Mouse (Mus musculus): ENCODE results near the gene Srgap1.
"Not testable (repeated sequence)": the region's sequence is repeated elsewhere in the genome, so short reads cannot be mapped to it uniquely, and the experiment has no call there.

Srgap1 gene

GRCm38 (mm10) chr10:121820846-121821245 is 226.3 kb downstream of the Srgap1 start:
- DNase-seq (ENCODE audit: low spot score): no peak

- DNase-seq (ENCODE audit: low spot score): no peak
Observed at GRCm38 (mm10) chr10:121817983-121818382, 229.1 kb downstream of the Srgap1 start.

GRCm38 (mm10) chr10:121807771-121808170 is 239.3 kb downstream of the Srgap1 start:
- DNase-seq (ENCODE audit: low spot score): no peak

DNA sequence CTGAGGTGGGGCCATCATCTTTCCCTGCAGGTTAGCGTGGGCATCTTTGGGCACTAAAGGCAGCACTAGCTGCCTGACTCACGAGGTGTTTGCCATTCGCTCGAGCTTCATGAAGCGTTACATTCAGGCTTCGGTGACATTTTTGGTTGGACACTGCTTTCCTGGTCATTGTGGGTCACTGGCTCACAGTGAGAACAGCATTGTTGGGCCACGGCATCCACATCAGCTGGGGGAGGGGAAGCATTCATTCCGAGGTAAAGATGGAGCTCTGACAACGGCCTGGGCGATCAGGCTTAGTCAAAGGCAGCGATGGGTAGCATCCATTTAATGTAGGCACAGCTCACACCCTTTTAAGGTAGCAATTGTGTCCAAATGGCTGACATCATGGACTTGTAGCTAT is 240.3 kb downstream of the Srgap1 start:
- no peak for DNase-seq (ENCODE audit: low spot score)

GRCm38 (mm10) chr10:121805933-121806341 is 241.2 kb downstream of the Srgap1 start:
- DNase-seq (ENCODE audit: low spot score): no peak

DNA sequence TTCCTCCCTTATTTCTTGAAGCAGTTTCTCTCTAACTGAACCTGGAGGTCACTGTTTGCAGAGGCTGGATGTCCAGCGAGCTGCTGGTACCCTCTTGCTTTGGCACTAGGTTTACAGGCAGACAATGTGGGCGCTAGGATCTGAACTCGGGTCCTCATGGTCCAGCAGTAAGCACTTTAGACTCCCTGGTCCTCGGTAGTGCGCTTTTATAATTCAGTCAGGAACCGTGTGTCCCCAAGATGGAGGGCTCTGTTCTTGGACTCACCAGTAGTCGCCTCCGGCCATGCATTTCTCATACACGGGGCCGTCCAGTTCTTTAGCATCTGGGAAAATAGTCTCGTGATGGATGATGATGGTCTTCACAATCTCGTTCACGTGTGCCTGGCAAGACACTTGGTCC is 242.6 kb downstream of the Srgap1 start:
- DNase-seq (ENCODE audit: low spot score): no peak

DNA sequence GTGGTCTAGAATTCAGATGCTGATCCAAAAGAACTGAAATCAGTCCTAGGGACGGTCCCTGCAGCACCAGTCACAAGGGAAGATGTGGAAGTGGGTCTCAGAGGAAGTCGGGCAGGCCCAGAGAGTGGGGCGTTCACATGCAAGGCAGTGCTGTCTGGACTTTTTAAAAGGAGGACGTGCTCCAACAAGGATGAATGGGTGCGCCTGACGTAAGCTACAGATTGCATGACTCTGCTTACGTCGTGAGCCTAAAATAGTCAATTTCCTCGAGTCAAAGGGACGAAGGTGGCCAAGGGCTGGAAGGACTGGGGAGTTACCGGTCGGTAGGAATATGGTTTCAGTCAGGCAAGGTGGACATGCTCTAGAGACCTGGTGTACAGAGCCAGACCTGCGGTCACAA is 247.1 kb downstream of the Srgap1 start:
- no peak for DNase-seq (ENCODE audit: low spot score)

GRCm38 (mm10) chr10:121796027-121796802 is 250.9 kb downstream of the Srgap1 start:
- DNase-seq (ENCODE audit: low spot score): no peak

DNA sequence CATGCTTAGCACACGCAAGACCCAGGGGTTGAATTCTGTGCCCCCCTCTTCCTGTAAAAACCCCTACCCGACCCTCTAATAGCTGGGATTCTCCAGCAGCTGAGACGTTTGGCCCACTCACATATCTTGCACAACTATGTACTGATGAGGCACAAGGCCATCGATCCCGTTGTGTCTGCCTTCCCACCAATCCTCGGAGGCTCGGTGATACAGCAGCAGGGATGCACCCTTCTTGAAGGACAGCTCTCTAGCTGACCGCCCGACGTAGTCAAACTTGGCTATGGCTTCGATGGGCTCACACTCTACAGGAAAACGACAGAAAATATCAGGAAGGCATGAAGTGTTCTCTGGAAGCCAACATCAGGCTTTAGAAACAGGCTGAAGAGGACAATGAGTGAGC is 252.6 kb downstream of the Srgap1 start:
- DNase-seq (ENCODE audit: low spot score): no peak

DNA sequence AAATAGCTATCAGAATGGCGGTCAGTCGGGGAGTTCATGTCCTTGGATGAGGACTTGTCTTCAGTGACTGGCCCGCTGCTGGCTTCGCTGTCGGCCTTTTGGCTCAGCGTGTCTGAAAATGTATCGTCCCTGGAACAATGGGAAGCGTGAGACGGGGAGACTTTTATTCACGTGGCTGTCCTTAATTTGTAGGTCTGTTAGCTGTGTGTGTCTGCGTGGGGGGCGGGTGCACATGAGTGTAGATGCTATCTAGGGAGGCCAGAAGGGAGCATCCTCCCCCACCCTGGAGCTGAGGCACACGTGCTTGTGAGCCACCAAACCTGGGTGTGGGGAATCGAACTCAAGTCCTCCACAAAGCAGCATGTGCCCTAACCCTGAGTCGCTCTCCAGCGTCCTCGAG is 254.5 kb downstream of the Srgap1 start:
- DNase-seq (ENCODE audit: low spot score): no peak

DNA sequence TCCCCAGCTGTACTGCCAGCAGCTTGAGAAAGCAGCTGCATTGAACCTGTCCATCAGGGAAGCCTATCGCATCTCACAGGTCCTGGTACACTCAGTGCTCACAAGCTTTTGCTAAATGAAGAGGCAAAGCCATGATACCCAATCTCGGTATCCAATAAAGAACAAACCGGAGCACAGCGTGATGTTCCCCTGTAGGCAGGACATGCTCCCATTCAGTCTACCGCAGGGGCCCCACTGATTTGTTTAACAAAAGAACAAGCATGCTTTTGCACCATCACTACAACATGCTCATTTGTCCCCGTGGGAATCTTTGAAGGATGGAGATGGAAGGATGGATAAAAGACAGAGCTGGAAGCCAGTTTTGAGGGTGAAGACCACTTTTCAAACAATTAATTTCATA is 257.0 kb downstream of the Srgap1 start:
- DNase-seq (ENCODE audit: low spot score): no peak

DNA sequence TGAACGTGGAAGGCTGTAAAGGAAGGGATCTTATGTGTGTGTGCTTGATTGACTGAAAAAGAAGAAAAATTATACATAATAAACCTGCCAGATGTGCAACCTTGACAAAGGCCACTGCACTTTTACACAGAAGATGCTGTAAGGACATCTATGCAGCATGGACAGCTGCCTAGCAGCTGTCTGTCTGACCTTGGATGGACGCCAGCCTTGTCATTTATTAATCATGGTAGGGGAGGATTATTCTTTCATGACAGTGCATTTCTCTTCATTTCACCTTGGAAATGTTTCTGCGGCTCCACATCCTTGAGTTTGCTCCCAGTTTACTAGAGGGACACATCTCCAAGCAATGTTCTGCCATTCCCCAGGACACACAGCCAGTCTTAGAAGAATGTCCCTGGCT is 258.6 kb downstream of the Srgap1 start:
- no peak for DNase-seq (ENCODE audit: low spot score)

DNA sequence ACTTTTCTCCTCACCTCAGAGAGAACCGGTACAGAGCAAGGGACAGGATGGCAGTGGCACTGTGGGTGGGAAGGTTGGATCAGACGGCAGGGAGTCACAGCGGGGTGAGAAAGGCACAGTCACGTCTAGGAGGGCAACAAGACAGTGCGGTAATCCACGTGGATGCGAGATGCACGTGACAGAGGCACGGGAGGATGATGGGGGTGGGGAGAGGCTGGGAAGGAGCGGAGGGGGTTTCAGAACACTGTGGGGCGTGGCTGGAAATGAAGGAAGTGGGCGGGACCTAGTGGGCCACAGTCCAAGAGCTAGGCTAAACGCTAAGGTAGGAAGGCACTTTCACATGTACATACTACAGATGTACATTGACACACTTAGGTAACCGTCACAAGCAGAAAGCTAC is 266.0 kb downstream of the Srgap1 start:
- no peak for DNase-seq (ENCODE audit: low spot score)

DNA sequence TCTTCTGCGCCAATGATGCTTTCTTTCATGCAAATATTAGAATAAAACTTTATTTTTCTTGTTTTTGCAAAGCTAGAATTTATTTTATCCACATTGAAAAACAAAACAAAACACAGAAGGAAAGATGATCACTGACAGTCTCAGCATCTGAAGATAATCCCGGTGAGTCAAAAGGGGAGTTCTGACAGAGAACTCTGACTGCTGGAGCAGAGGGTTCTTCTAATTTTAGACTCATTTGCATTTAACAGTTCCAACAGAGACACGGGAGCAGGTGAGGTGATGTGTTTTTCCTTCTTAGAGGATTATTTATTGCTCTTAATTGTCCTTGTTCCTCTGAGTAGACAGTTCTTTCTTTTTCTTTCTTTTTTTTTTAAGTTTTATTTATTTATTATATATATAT is 271.1 kb downstream of the Srgap1 start:
- no peak for DNase-seq (ENCODE audit: low spot score)

DNA sequence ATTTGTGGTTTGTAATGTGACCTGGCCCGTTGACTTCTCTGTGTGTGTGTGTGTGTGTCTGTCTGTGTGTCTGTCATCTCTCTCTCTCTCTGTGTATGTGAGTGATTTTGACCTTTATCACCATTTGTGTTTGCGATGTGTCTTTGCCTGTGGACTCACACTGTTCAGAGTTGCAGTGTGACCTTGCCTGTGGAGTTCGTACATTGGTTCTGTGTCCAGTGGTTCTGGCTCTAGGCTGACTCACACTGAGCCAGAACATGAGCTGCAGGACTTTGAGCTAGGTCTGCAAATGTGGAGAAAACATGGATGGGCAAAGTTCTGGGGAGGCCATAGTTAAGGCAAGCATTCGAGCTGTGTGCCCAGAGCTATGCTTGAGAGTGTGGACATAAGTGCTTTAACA is 273.3 kb downstream of the Srgap1 start:
- no peak for DNase-seq (ENCODE audit: low spot score)

DNA sequence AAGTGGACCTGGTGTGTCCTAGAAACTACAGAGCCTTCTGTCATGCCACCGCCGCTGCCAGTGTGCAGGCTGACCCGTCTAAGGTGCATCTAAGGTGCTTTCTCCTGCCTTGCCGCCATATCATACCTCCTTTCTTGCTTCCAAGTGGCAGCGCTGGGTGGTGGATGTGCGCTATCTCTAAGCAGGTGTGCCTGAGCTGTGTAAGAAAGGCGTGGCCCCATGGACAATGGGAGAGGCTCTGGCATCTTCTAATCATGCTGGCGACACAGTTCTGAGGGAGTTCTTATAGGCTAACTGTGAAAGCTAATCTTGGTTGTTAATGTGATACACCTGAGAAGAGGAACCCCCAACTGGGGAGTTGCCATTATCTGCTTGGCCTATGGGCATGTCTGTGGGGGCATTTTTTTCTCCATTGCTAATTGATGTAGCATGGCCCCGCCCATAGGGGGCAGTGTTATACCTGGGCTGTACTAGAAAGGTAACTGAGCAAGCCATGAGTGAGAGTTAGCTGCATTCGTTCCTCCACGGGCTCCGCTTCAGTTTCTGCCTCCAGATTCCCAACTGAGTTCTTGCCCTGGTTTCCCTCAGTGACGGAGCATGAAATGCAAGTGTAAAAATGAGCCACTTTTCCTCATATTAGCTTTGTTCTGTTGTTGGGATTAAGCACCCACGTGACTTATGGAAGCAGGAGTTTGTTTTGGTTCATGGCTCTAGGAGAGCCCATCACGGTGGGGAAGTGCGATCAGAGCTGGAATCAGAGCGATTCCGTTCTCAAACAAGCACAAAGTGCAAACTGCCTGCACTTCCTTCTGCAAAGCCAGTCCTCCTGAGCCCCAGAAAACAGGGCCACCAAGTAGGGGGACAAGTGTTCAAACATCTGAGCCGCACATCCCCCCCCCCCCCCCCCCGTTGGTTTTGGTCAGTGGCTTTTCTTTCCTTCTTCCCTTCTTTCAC is 276.2 kb downstream of the Srgap1 start:
- no peak for DNase-seq (ENCODE audit: low spot score)

GRCm38 (mm10) chr10:121769711-121770110 is 277.4 kb downstream of the Srgap1 start:
- no peak for DNase-seq (ENCODE audit: low spot score)

DNA sequence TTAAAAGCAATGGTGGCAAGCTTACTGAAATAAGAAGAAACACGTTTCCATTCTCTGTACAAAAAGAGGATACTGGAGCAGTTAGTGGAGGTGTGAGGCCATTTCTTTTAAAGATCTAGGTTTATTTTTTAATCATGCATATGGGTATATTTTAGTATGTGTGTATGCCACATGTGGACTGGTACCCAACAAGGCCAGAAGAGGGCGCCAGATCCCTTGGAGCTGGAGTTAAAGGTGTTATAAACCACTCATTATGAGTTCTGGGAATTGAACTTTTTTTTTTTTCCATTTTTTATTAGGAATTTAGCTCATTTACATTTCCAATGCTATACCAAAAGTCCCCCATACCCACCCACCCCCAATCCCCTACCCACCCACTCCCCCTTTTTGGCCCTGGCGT is 279.8 kb downstream of the Srgap1 start:
- DNase-seq (ENCODE audit: low spot score): not testable (repeated sequence)

DNA sequence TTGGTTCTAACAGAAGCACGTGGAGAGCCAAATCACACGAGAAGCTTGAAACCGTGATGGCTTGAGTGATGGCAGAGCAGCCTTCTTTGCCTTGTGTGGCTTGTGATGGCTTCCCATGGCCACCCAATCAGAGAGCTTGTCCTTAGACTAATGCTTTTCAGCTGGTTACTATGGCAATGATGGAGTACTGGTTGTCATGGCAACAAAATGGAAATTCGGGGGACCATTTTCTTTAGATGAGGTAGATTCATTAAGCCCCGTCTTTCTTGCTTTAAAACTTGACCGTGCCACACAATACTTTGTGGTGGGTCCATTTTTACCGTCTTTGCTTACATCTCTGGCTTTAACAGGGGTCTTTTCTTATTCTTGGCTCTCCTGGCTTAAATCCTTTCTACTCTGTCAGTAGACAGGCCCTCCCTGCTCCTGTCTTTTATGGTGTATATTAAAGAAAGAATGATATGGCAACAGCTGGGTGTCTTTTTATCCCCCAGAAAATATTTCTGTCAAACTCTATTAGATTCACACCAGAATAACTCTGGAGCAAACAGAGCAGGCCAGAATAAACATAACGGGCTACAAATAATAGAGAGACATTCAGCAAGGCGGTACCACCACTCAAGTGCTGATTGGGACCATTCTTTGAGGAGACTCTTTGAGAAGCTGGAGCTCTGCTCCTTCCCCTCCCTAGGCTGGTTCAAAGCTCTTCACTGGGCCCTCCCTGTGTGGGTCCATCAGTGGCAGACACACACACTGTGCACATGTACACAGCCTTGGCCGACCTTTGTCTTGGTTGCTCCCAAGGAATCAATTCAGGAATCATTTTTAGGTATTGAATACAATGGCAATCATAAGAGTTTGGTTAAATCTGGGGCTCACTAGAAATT is 281.7 kb downstream of the Srgap1 start:
- DNase-seq (ENCODE audit: low spot score): no peak

- no peak for DNase-seq (ENCODE audit: low spot score)
Observed at GRCm38 (mm10) chr10:121764469-121765173, 282.5 kb downstream of the Srgap1 start.

DNA sequence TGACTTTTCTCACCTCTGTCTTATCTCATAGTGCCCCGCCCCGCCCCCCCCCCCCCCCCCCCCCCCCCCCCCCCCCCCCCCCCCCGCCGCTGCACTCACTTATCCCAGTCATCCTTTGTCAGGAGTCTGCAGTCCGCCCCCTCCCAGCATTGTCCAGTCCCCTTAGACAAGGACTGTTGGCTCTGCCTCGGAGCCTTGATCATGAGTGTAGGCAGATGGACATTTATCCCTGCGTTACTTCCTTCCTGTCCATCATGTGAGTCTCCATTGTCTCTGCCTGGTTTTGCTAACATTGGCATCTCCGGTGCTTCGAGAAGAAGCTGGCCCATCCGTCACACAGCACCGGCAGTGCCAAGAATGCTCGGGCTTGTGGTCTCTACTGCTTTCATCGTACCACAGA is 283.9 kb downstream of the Srgap1 start:
- no peak for DNase-seq (ENCODE audit: low spot score)

GRCm38 (mm10) chr10:121762141-121762540 is 285.0 kb downstream of the Srgap1 start:
- DNase-seq (ENCODE audit: low spot score): no peak
